In genomic region chr17:75582738-75583137, GRCm38 (mm10) we compare ENCODE assay signal across 20 mouse cellular contexts. TPM values are rescaled to one million over a fixed set of nuclear protein-coding genes. Genes with fewer than 3 reads are reported as not detected.
A peak's percentile ranks its signal among the peaks of the same experiment; 100 is the strongest.
DNase-seq lines count a peak whose midpoint lies in the region; ATAC-seq and TF ChIP-seq lines count a peak whose summit lies in the region.
"Had no signal": no experiment of that assay in that cellular context is flagged by ENCODE, and none has a peak within 500 bp of the region (broad histone marks: within the 10 kb centered on the region; RNA-seq: fewer than 3 reads in every experiment).

No protein-coding gene starts in this region.

- peaks cover 5% of the 10 kb centered on the region; the same call in 1 of the 2 replicates for H3K4me1 ChIP-seq in G1E (ENCODE audit: insufficient read depth, low read depth, low read length)
- H3K4me1 ChIP-seq in hindbrain, embryonic 16.5 days (ENCODE audit: control insufficient read depth, insufficient read depth, low read depth, low read length), result no peaks in the 10 kb centered on the region
- H3K4me1 ChIP-seq in intestine, postnatal 0 days (replicated peaks; ENCODE audit: control insufficient read depth, insufficient read depth, low read length), result no peaks in the 10 kb centered on the region

- DNase-seq in 416B (ENCODE audit: low read depth) (peak; percentile 48), G1E (ENCODE audit: low spot score) (peak; percentile 3)
- DNase-seq: adrenal gland, adult 2 months; adrenal gland, adult 8-10 months; adrenal gland, postnatal 10 days; adrenal gland, postnatal 14 days; adrenal gland, postnatal 25 days; adrenal gland, postnatal 36 days; B cell, adult 2 months; cerebellum, adult 11 months; cerebellum, adult 11-12 months; cerebellum, adult 18-20 months; cerebellum, adult 2 months; cerebellum, adult 8-10 months had no signal

- no peaks in the 10 kb centered on the region for H3K36me3 ChIP-seq in G1E (replicated peaks)
- H3K36me3 ChIP-seq in hindbrain, embryonic 16.5 days (ENCODE audit: control insufficient read depth, insufficient read depth, low read length), result no peaks in the 10 kb centered on the region
- H3K36me3 ChIP-seq in intestine, postnatal 0 days (ENCODE audit: control insufficient read depth, insufficient read depth), result no peaks in the 10 kb centered on the region

- WGBS in hindbrain, embryonic 16.5 days, result 90% methylated on average over 1 of the region's 1 CpGs
- 89% methylated on average over 1 of the region's 1 CpGs for WGBS in intestine, postnatal 0 days

- no peaks in the 10 kb centered on the region for H3K9me3 ChIP-seq in G1E (replicated peaks)
- H3K9me3 ChIP-seq in hindbrain, embryonic 16.5 days (ENCODE audit: control insufficient read depth, low read length), result no peaks in the 10 kb centered on the region
- no peaks in the 10 kb centered on the region for H3K9me3 ChIP-seq in intestine, postnatal 0 days (ENCODE audit: control insufficient read depth)

- no peak overlapping the region for H3K4me2 ChIP-seq in hindbrain, embryonic 16.5 days (ENCODE audit: low read length)
- H3K4me2 ChIP-seq in intestine, postnatal 0 days (replicated peaks; ENCODE audit: low read depth), result no peak overlapping the region

- no peak for TF ChIP-seq CTCF in G1E (IDR thresholded peaks at IDR 0.05; ENCODE audit: low read depth, low read length)
- TF ChIP-seq CTCF in intestine, postnatal 0 days (IDR thresholded peaks at IDR 0.05; ENCODE audit: low read depth), result no peak

- no peak overlapping the region for H3K27ac ChIP-seq in hindbrain, embryonic 16.5 days (ENCODE audit: low read depth, low read length)
- no peak overlapping the region for H3K27ac ChIP-seq in intestine, postnatal 0 days (ENCODE audit: low read depth, low read length)

- H3K9ac ChIP-seq in hindbrain, embryonic 16.5 days (ENCODE audit: low read depth, low read length), result no peak overlapping the region
- no peak overlapping the region for H3K9ac ChIP-seq in intestine, postnatal 0 days (ENCODE audit: low read depth, low read length)

- H3K27me3 ChIP-seq in G1E (ENCODE audit: insufficient read depth, low read length), result no peaks in the 10 kb centered on the region
- H3K27me3 ChIP-seq in hindbrain, embryonic 16.5 days (replicated peaks; ENCODE audit: control insufficient read depth, insufficient read depth, low read length), result no peaks in the 10 kb centered on the region
- H3K27me3 ChIP-seq in intestine, postnatal 0 days (replicated peaks; ENCODE audit: control insufficient read depth, insufficient read depth, low read length), result no peaks in the 10 kb centered on the region
- H3K27me3 ChIP-seq: CH12.LX, Patski had no signal

- no peak overlapping the region for H3K4me3 ChIP-seq in G1E (ENCODE audit: low read depth, low read length)
- no peak overlapping the region for H3K4me3 ChIP-seq in hindbrain, embryonic 16.5 days (ENCODE audit: low read length)
- no peak overlapping the region for H3K4me3 ChIP-seq in intestine, postnatal 0 days (ENCODE audit: low read depth, low read length)

- ATAC-seq in G1E (ENCODE audit: extremely low read depth, insufficient number of reproducible peaks, low FRiP score, poor library complexity, severe bottlenecking), result peak; percentile 88
- no peak for ATAC-seq in hindbrain, embryonic 16.5 days
- no peak for ATAC-seq in intestine, postnatal 0 days
- ATAC-seq: activated CD4-positive, CD25-positive, alpha-beta regulatory T cell, adult 4 months; CD4-positive, CD25-positive, alpha-beta regulatory T cell, adult 4 months; Patski had no signal

RNA-seq across cellular contexts. Expression of gene Fam98a, which starts 31.0 kb away (rescaled TPM):
- total RNA-seq in G1E (2014; fragmentation: Nextera tagmentation) (35.4 TPM in 2 replicates), G1E (2017) (19.1 and 20.7 TPM in 2 replicates)
- polyA plus RNA-seq in G1E (2012), result 12.4 and 13.1 TPM in 2 replicates
- 28.0 and 28.5 TPM in 2 replicates for polyA plus RNA-seq in hindbrain, embryonic 16.5 days (2015; fragmentation: Nextera tagmentation; extraction: Ambion mirVana)
- 17.3 and 18.0 TPM in 2 replicates for polyA plus RNA-seq in intestine, postnatal 0 days (2015; fragmentation: Nextera tagmentation; extraction: Ambion mirVana)
